Mouse (Mus musculus) cerebellum, adult 8-10 months (tissue): ENCODE measurements around the gene 4933424G06Rik.

ENCODE experiments used
- DNase-seq: peaks from one replicate; pipeline ENCODE4 v3.0.0; 2022

4933424G06Rik gene

GRCm38 (mm10) chr1:36711104-36711503, 1.2 kb downstream of the 4933424G06Rik start:
- no peak for DNase-seq

GRCm38 (mm10) chr1:36714311-36714710, 4.4 kb downstream of the 4933424G06Rik start, which contains the start of gene Actr1b:
Actr1b (minus strand) TSS chr1:36714422.
- no peak for DNase-seq

GRCm38 (mm10) chr1:36718786-36719185, 8.8 kb downstream of the 4933424G06Rik start:
- DNase-seq, result no peak

- no peak for DNase-seq
Observed at GRCm38 (mm10) chr1:36723146-36724056, 13.5 kb downstream of the 4933424G06Rik start.

- no peak for DNase-seq
Observed at GRCm38 (mm10) chr1:36724057-36724431, 14.1 kb downstream of the 4933424G06Rik start.

GRCm38 (mm10) chr1:36737300-36737699, 27.4 kb downstream of the 4933424G06Rik start:
- peak; percentile 78 for DNase-seq

- DNase-seq, result no peak
Observed at GRCm38 (mm10) chr1:36739231-36739630, 29.3 kb downstream of the 4933424G06Rik start.

- no peak for DNase-seq
Observed at GRCm38 (mm10) chr1:36743046-36743445, 33.1 kb downstream of the 4933424G06Rik start.

- peak; percentile 79 for DNase-seq
Observed at GRCm38 (mm10) chr1:36744268-36744944, 34.5 kb downstream of the 4933424G06Rik start.

GRCm38 (mm10) chr1:36745661-36746060, 35.7 kb downstream of the 4933424G06Rik start:
- DNase-seq, result no peak

- DNase-seq, result peak; percentile 17
Observed at GRCm38 (mm10) chr1:36746452-36746851, 36.5 kb downstream of the 4933424G06Rik start.

- DNase-seq, result no peak
Observed at GRCm38 (mm10) chr1:36753932-36754675, 44.2 kb downstream of the 4933424G06Rik start.

GRCm38 (mm10) chr1:36758553-36758952, 48.6 kb downstream of the 4933424G06Rik start:
- DNase-seq, result no peak

- DNase-seq, result no peak
Observed at GRCm38 (mm10) chr1:36759076-36759475, 49.1 kb downstream of the 4933424G06Rik start.

GRCm38 (mm10) chr1:36760401-36760800, 50.5 kb downstream of the 4933424G06Rik start:
- DNase-seq, result no peak

- DNase-seq, result no peak
Observed at GRCm38 (mm10) chr1:36761061-36761460, 51.1 kb downstream of the 4933424G06Rik start.

- no peak for DNase-seq
Observed at GRCm38 (mm10) chr1:36761568-36761967, 51.6 kb downstream of the 4933424G06Rik start, which contains the start of gene Zap70. Zap70 (plus strand) TSS chr1:36761798.

GRCm38 (mm10) chr1:36766431-36767205, 56.7 kb downstream of the 4933424G06Rik start:
- DNase-seq, result no peak

- no peak for DNase-seq
Observed at GRCm38 (mm10) chr1:36767321-36767720, 57.4 kb downstream of the 4933424G06Rik start.

- DNase-seq, result no peak
Observed at GRCm38 (mm10) chr1:36768786-36769185, 58.8 kb downstream of the 4933424G06Rik start.

GRCm38 (mm10) chr1:36769951-36770350, 60.0 kb downstream of the 4933424G06Rik start:
- no peak for DNase-seq

GRCm38 (mm10) chr1:36770998-36771397, 61.0 kb downstream of the 4933424G06Rik start:
- DNase-seq, result no peak
